Mouse (Mus musculus) kidney, embryonic 16.5 days (tissue): ENCODE data around the gene Clip1. TPM values are rescaled to one million over a fixed set of nuclear protein-coding genes. Genes with fewer than 3 reads are reported as not detected.
A peak's percentile ranks its signal among the peaks of the same experiment; 100 is the strongest.

Experiments
- ATAC-seq: fragments of 200-750 bp; cut with Nextera tagmentation; 2 replicates; pipeline ENCODE4 v1.8.0; 2017; ENCODE audit warnings: moderate TSS enrichment; ENCODE audit not compliant: low FRiP score, low TSS enrichment
- H3K27ac ChIP-seq: fragments of 300-500 bp; sonication (generic); 2 replicates; pipeline ENCODE4 v1.5.1; 2014; ENCODE audit warnings: low read length
- H3K27me3 ChIP-seq: fragments of 300-500 bp; sonication (generic); 2 replicates; pipeline ENCODE4 v1.6.1; 2014; ENCODE audit warnings: low read length, control low read depth, mixed read lengths; ENCODE audit not compliant: insufficient read depth
- H3K36me3 ChIP-seq: fragments of 300-500 bp; sonication (generic); 2 replicates; pipeline ENCODE4 v1.6.1; 2014; ENCODE audit warnings: low read length, control low read depth, mixed read lengths; ENCODE audit not compliant: insufficient read depth
- H3K4me1 ChIP-seq: fragments of 300-500 bp; sonication (generic); 2 replicates; pipeline ENCODE4 v1.6.1; 2014; ENCODE audit warnings: low read length, control low read depth, mixed read lengths; ENCODE audit not compliant: insufficient read depth
- H3K4me2 ChIP-seq: fragments of 300-500 bp; sonication (generic); replicated peaks from 2 replicates; pipeline ENCODE4 v1.6.1; 2014; ENCODE audit warnings: low read depth, low read length
- H3K4me3 ChIP-seq: fragments of 300-500 bp; sonication (generic); 2 replicates; pipeline ENCODE4 v1.5.1; 2014; ENCODE audit warnings: mild to moderate bottlenecking, low read length
- H3K9ac ChIP-seq: fragments of 300-500 bp; sonication (generic); replicated peaks from 2 replicates; pipeline ENCODE4 v1.6.1; 2014; ENCODE audit warnings: low read length
- H3K9me3 ChIP-seq: fragments of 300-500 bp; sonication (generic); 2 replicates; pipeline ENCODE4 v1.6.1; 2016; ENCODE audit warnings: low read length, control low read depth
- WGBS: fragments of 180-500 bp; shearing (Covaris S2); extraction: QIAGEN DNeasy Blood & Tissue Kit; methylation state at CpG from one replicate; pipeline ENCODE4 v1.1.7; 2014; 5-methylcytosine and 5-hydroxymethylcytosine counted together
- polyA plus RNA-seq: library from polyadenylated mRNA; unstranded; fragments of >200 nt; fragmentation: Nextera tagmentation; extraction: Ambion mirVana; gene quantifications from 2 replicates; pipeline ENCODE4 v1.2.1, GENCODE M21; 2015

The Clip1 gene
- polyA plus RNA-seq, 1 experiment from 2014 or later = 30.1 TPM

GRCm38 (mm10) chr5:123675717-123676116 lies 8.7 kb downstream of the Clip1 start:
- H3K36me3 ChIP-seq = no peaks in the 10 kb centered on the region
- no peak overlapping the region for H3K4me3 ChIP-seq
- H3K9ac ChIP-seq = no peak overlapping the region
- WGBS = 80% methylated on average over 9 of the region's 9 CpGs
- no peaks in the 10 kb centered on the region for H3K27me3 ChIP-seq
- no peak overlapping the region for H3K27ac ChIP-seq
- peaks cover 17% of the 10 kb centered on the region for H3K4me1 ChIP-seq
- no peak overlapping the region for H3K4me2 ChIP-seq
- H3K9me3 ChIP-seq = no peaks in the 10 kb centered on the region
- ATAC-seq = no peak

- Histone ChIP-seq H3K4me3 (no peak overlapping the region), H3K27me3 (no peaks in the 10 kb centered on the region), H3K9ac (no peak overlapping the region), H3K27ac (no peak overlapping the region), H3K4me1 (peaks cover 21% of the 10 kb centered on the region), H3K9me3 (no peaks in the 10 kb centered on the region), H3K4me2 (no peak overlapping the region), H3K36me3 (no peaks in the 10 kb centered on the region)
- no peak for ATAC-seq
- 12% methylated on average over 3 of the region's 3 CpGs for WGBS
Observed at GRCm38 (mm10) chr5:123675221-123675620, 9.2 kb downstream of the Clip1 start.

- H3K27ac ChIP-seq = no peak overlapping the region
- WGBS = 72% methylated on average over 3 of the region's 3 CpGs
Observed at GRCm38 (mm10) chr5:123671473-123671820, 13.0 kb downstream of the Clip1 start.

GRCm38 (mm10) chr5:123670800-123671472 lies 13.5 kb downstream of the Clip1 start:
- Histone ChIP-seq H3K9me3 (no peaks in the 10 kb centered on the region), H3K4me2 (peak overlapping the region; percentile 28), H3K4me3 (peak overlapping the region; percentile 4; the same call in 1 of the 2 replicates), H3K27me3 (no peaks in the 10 kb centered on the region), H3K27ac (peak overlapping the region; percentile 76), H3K4me1 (peaks cover 21% of the 10 kb centered on the region), H3K9ac (no peak overlapping the region), H3K36me3 (no peaks in the 10 kb centered on the region)
- peak; percentile 75 for ATAC-seq
- WGBS = 25% methylated on average over 14 of the region's 14 CpGs

More at GRCm38 (mm10) chr5:123671473-123671820, 13.0 kb downstream of the Clip1 start:
- Histone ChIP-seq H3K4me1 (peaks cover 21% of the 10 kb centered on the region), H3K36me3 (no peaks in the 10 kb centered on the region), H3K27me3 (no peaks in the 10 kb centered on the region), H3K9me3 (no peaks in the 10 kb centered on the region), H3K9ac (no peak overlapping the region), H3K4me3 (no peak overlapping the region), H3K4me2 (0 out of 2 replicates have a peak overlapping the region, but pooled peaks have one; percentile 28)
- no peak for ATAC-seq

GRCm38 (mm10) chr5:123669991-123670799 lies 14.2 kb downstream of the Clip1 start:
- Histone ChIP-seq H3K9me3 (no peaks in the 10 kb centered on the region), H3K9ac (no peak overlapping the region), H3K27me3 (no peaks in the 10 kb centered on the region), H3K27ac (peak overlapping the region; percentile 76), H3K36me3 (no peaks in the 10 kb centered on the region), H3K4me1 (peaks cover 19% of the 10 kb centered on the region), H3K4me3 (no peak overlapping the region; the same call in 1 of the 2 replicates), H3K4me2 (peak overlapping the region; percentile 28)
- no peak for ATAC-seq
- WGBS = 60% methylated on average over 9 of the region's 9 CpGs

- H3K4me1 ChIP-seq = peaks cover 18% of the 10 kb centered on the region
- H3K4me3 ChIP-seq = no peak overlapping the region
- no peak for ATAC-seq
- H3K27ac ChIP-seq = no peak overlapping the region
- H3K27me3 ChIP-seq = no peaks in the 10 kb centered on the region
- no peaks in the 10 kb centered on the region for H3K9me3 ChIP-seq
- no peaks in the 10 kb centered on the region for H3K36me3 ChIP-seq
- no peak overlapping the region for H3K9ac ChIP-seq
- 91% methylated on average over 12 of the region's 12 CpGs for WGBS
- H3K4me2 ChIP-seq = no peak overlapping the region
Observed at GRCm38 (mm10) chr5:123667915-123668314, 16.5 kb downstream of the Clip1 start.

GRCm38 (mm10) chr5:123665956-123666355 lies 18.5 kb downstream of the Clip1 start:
- 63% methylated on average over 7 of the region's 7 CpGs for WGBS
- H3K4me2 ChIP-seq = no peak overlapping the region
- no peak overlapping the region for H3K27ac ChIP-seq
- no peak overlapping the region for H3K4me3 ChIP-seq
- H3K36me3 ChIP-seq = no peaks in the 10 kb centered on the region
- no peak for ATAC-seq
- peaks cover 14% of the 10 kb centered on the region for H3K4me1 ChIP-seq
- H3K9me3 ChIP-seq = no peaks in the 10 kb centered on the region
- no peaks in the 10 kb centered on the region for H3K27me3 ChIP-seq
- H3K9ac ChIP-seq = no peak overlapping the region

GRCm38 (mm10) chr5:123664329-123664728 lies 20.1 kb downstream of the Clip1 start:
- Histone ChIP-seq H3K27ac (no peak overlapping the region), H3K36me3 (no peaks in the 10 kb centered on the region), H3K9me3 (no peaks in the 10 kb centered on the region), H3K4me1 (0 out of 2 replicates have a peak, but pooled peaks cover 2% of the 10 kb centered on the region), H3K9ac (no peak overlapping the region), H3K4me3 (no peak overlapping the region), H3K4me2 (no peak overlapping the region), H3K27me3 (no peaks in the 10 kb centered on the region)
- 59% methylated on average over 7 of the region's 7 CpGs for WGBS
- no peak for ATAC-seq

GRCm38 (mm10) chr5:123662059-123662458 lies 22.4 kb downstream of the Clip1 start:
- no peak overlapping the region for H3K4me3 ChIP-seq
- no peak for ATAC-seq
- H3K9me3 ChIP-seq = no peaks in the 10 kb centered on the region
- WGBS = 36% methylated on average over 9 of the region's 9 CpGs
- no peaks in the 10 kb centered on the region for H3K36me3 ChIP-seq
- H3K27ac ChIP-seq = peak overlapping the region; percentile 72; the same call in 1 of the 2 replicates
- no peaks in the 10 kb centered on the region for H3K27me3 ChIP-seq
- H3K4me1 ChIP-seq = peaks cover 5% of the 10 kb centered on the region; the same call in 1 of the 2 replicates
- H3K4me2 ChIP-seq = no peak overlapping the region
- H3K9ac ChIP-seq = no peak overlapping the region

GRCm38 (mm10) chr5:123661602-123662001 lies 22.8 kb downstream of the Clip1 start:
- H3K4me2 ChIP-seq = no peak overlapping the region
- peak overlapping the region; percentile 72 for H3K27ac ChIP-seq
- H3K9ac ChIP-seq = no peak overlapping the region
- H3K9me3 ChIP-seq = no peaks in the 10 kb centered on the region
- 78% methylated on average over 3 of the region's 3 CpGs for WGBS
- peaks cover 5% of the 10 kb centered on the region; the same call in 1 of the 2 replicates for H3K4me1 ChIP-seq
- no peak overlapping the region for H3K4me3 ChIP-seq
- no peaks in the 10 kb centered on the region for H3K27me3 ChIP-seq
- no peak for ATAC-seq
- H3K36me3 ChIP-seq = no peaks in the 10 kb centered on the region
